Mouse (Mus musculus) myocyte (in vitro differentiated cells): ENCODE data around the gene Hipk2. TPM values are rescaled to one million over a fixed set of nuclear protein-coding genes. Genes with fewer than 3 reads are reported as not detected.

ENCODE experiments used
- H3K27me3 ChIP-seq: one replicate; pipeline ENCODE4 v1.6.1; 2011; ENCODE audit not compliant: control insufficient read depth, insufficient read depth, insufficient read length
- H3K36me3 ChIP-seq: one replicate; pipeline ENCODE4 v1.6.1; 2011; ENCODE audit not compliant: control insufficient read depth, insufficient read depth
- H3K4me2 ChIP-seq: one replicate; pipeline ENCODE4 v1.6.1; 2011; ENCODE audit warnings: low read depth, control low read depth
- H3K4me3 ChIP-seq: one replicate; pipeline ENCODE4 v1.5.1; 2011; ENCODE audit warnings: mild to moderate bottlenecking, control low read depth, moderate library complexity
- H3K79me2 ChIP-seq: one replicate; pipeline ENCODE4 v1.6.1; 2011; ENCODE audit not compliant: control insufficient read depth, insufficient read depth
- H3ac ChIP-seq: one replicate; pipeline ENCODE4 v1.6.1; 2011; ENCODE audit not compliant: control insufficient read depth, insufficient read length
- CEBPB ChIP-seq: IDR thresholded peaks from 2 replicates; pipeline ENCODE4 v1.6.1; 2011; ENCODE audit warnings: mild to moderate bottlenecking, moderate library complexity; ENCODE audit not compliant: poor library complexity, insufficient read depth, severe bottlenecking
- E2F4 ChIP-seq: IDR thresholded peaks from one replicate; pipeline ENCODE4 v1.6.1; 2011; ENCODE audit warnings: mild to moderate bottlenecking, control low read depth, moderate library complexity; ENCODE audit not compliant: insufficient read depth
- MAX ChIP-seq: IDR thresholded peaks from one replicate; pipeline ENCODE4 v1.6.1; 2011; ENCODE audit warnings: low read depth, mild to moderate bottlenecking, control low read depth
- MYOD1 ChIP-seq, 3 experiments: IDR thresholded peaks; one replicate each; pipeline ENCODE4 v1.6.1; 2011; ENCODE audit warnings: control low read depth in 2 of 3, low read depth in 2 of 3, mild to moderate bottlenecking in 2 of 3, moderate library complexity in 1 of 3; ENCODE audit not compliant: insufficient read length in 2 of 3, control insufficient read depth in 1 of 3
- MYOG ChIP-seq, 3 experiments: IDR thresholded peaks; one replicate each; pipeline ENCODE4 v1.6.1; 2011; ENCODE audit warnings: control low read depth in 2 of 3, low read depth in 2 of 3, mild to moderate bottlenecking in 2 of 3; ENCODE audit not compliant: insufficient read length in 2 of 3, control insufficient read depth in 1 of 3, insufficient read depth in 1 of 3
- POLR2A ChIP-seq: IDR thresholded peaks from one replicate; pipeline ENCODE4 v1.6.1; 2011; ENCODE audit warnings: low read depth, mild to moderate bottlenecking, control low read depth, moderate library complexity; ENCODE audit not compliant: insufficient read length
- POLR2AphosphoS2 ChIP-seq: IDR thresholded peaks from one replicate; pipeline ENCODE4 v1.6.1; 2011; ENCODE audit warnings: low read depth, control low read depth; ENCODE audit not compliant: insufficient read length
- REST ChIP-seq: IDR thresholded peaks from one replicate; pipeline ENCODE4 v1.6.1; 2011; ENCODE audit warnings: mild to moderate bottlenecking, control low read depth, moderate library complexity; ENCODE audit not compliant: insufficient read depth, insufficient read length
- SRF ChIP-seq: IDR thresholded peaks from one replicate; pipeline ENCODE4 v1.6.1; 2011; ENCODE audit warnings: low read depth; ENCODE audit not compliant: control insufficient read depth, insufficient read length
- TCF12 ChIP-seq: IDR thresholded peaks from one replicate; pipeline ENCODE4 v1.6.1; 2011; ENCODE audit warnings: mild to moderate bottlenecking, control low read depth; ENCODE audit not compliant: poor library complexity, insufficient read depth, severe bottlenecking
- TCF3 ChIP-seq: IDR thresholded peaks from one replicate; pipeline ENCODE4 v1.6.1; 2011; ENCODE audit warnings: low read depth, control low read depth; ENCODE audit not compliant: insufficient read length
- USF1 ChIP-seq: IDR thresholded peaks from one replicate; pipeline ENCODE4 v1.6.1; 2011; ENCODE audit warnings: low read depth, mild to moderate bottlenecking, control low read depth, moderate library complexity
- polyA plus RNA-seq: library from polyadenylated mRNA; unstranded; fragments of >200 nt; fragmentation: generic; extraction: Trizol; gene quantifications from one replicate; pipeline ENCODE4 v1.2.1, GENCODE M21; 2012; ENCODE audit warnings: missing spikeins

Gene Hipk2
- polyA plus RNA-seq, 1 experiment: 11.3 TPM

DNA sequence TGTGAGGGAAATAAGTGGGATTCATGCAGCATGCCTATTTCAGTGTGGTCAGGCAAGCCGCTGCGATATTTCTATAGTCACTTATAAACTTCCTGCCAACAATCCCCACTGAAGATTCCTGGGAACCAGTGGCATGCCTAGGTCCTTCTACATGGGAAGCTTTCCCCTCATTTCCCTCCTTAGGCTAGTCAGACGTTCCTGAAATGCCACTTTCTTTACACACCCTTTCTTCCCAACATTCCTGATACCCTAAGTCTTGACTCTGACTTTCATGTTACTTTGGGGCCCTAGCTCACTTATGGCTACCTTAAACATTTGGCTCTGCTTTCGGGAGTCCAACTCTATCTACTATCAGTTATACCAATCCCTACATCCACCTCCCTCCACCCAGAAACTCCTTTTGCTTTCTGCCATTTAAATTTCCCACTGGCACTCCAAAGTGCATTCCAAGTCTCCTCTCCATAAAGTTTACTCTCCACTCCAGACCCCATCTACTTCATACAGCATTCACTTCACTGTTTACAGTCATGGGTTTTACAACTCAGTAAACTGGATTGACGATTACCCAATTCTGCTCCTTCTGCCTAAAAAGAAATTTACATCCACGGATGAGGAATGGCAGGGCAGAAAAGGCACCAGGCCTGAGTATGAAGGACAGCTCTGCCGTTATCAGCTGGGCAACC lies 103.0 kb downstream of the Hipk2 start:
- Histone ChIP-seq H3K79me2 (no peaks in the 10 kb centered on the region), H3K4me2 (no peak overlapping the region), H3K4me3 (no peak overlapping the region), H3ac (no peak overlapping the region), H3K27me3 (no peaks in the 10 kb centered on the region), H3K36me3 (peaks cover 2% of the 10 kb centered on the region)
- TF ChIP-seq E2F4 (no peak), MYOD1 (IDR thresholded peaks at IDR 0.05; ENCODE audit: control insufficient read depth in 1 of 3, insufficient read length in 2 of 3, low read depth in 2 of 3) (no peak), SRF (no peak), REST (no peak), TCF3 (no peak), POLR2A (no peak), MYOG (IDR thresholded peaks at IDR 0.05; ENCODE audit: control insufficient read depth in 1 of 3, insufficient read depth in 1 of 3, insufficient read length in 2 of 3, low read depth in 2 of 3) (no peak), MAX (no peak), TCF12 (no peak), CEBPB (no peak), USF1 (no peak), POLR2AphosphoS2 (no peak)

DNA sequence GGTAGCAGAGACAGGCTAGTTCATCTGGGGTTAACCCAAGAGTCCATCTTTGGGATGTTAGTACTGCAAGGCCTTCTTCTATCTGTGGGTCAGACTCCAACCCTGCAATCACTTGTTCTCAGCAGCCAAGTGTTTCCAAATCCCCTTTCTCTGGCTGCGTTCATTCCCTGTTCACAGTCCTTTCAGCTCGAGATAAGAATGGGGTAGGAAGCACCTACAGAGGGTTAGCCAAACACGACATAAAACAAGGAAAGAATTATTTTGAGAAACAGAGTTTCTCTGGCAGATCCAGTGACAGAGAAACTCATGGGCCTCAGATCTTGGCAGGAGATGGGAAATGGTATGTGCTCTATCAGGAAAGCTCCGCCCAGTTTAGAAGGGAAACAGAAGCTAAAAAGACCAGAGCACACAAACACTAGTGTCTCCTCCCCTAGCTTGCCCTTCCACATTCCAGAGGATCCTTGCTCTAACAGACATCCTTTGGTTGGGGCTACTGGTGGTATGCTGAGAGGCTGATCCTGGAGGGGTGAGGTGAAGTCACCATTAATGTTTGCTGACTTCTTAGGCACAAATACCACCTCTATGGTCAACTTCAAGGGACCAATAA lies 104.8 kb downstream of the Hipk2 start:
- Histone ChIP-seq H3K36me3 (peaks cover 3% of the 10 kb centered on the region), H3K4me2 (no peak overlapping the region), H3K4me3 (no peak overlapping the region), H3K79me2 (no peaks in the 10 kb centered on the region), H3K27me3 (no peaks in the 10 kb centered on the region), H3ac (no peak overlapping the region)
- no peak for TF ChIP-seq MAX
- TF ChIP-seq USF1: no peak
- TF ChIP-seq MYOG (IDR thresholded peaks at IDR 0.05; ENCODE audit: control insufficient read depth in 1 of 3, insufficient read depth in 1 of 3, insufficient read length in 2 of 3, low read depth in 2 of 3): no peak
- no peak for TF ChIP-seq SRF
- TF ChIP-seq TCF12: no peak
- no peak for TF ChIP-seq CEBPB

DNA sequence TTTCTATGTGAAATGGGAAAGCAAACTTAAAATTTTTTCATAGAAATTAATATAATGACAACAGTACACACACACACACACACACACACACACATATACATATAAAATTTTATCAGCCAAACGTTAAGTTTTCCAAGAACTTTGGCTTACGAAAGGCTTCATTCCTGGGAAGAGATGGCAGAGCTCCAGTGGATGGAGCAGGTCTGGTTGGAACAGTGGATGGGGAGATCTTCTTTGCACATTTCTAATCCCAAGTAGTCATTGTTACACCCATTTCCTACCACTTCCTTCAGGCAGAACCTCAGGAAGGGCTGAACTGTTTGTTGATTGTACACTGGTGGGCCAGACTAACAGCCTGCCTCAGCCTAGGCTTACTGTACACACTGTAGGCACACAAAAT lies 106.3 kb downstream of the Hipk2 start:
- Histone ChIP-seq H3K36me3 (peaks cover 3% of the 10 kb centered on the region), H3K4me2 (no peak overlapping the region), H3K27me3 (no peaks in the 10 kb centered on the region), H3K79me2 (no peaks in the 10 kb centered on the region), H3ac (no peak overlapping the region), H3K4me3 (no peak overlapping the region)
- TF ChIP-seq POLR2A (no peak), POLR2AphosphoS2 (no peak), MAX (no peak), CEBPB (no peak), SRF (no peak), MYOG (IDR thresholded peaks at IDR 0.05; ENCODE audit: control insufficient read depth in 1 of 3, insufficient read depth in 1 of 3, insufficient read length in 2 of 3, low read depth in 2 of 3) (no peak), TCF3 (no peak), MYOD1 (IDR thresholded peaks at IDR 0.05; ENCODE audit: control insufficient read depth in 1 of 3, insufficient read length in 2 of 3, low read depth in 2 of 3) (no peak), USF1 (no peak), REST (no peak), E2F4 (no peak), TCF12 (no peak)

DNA sequence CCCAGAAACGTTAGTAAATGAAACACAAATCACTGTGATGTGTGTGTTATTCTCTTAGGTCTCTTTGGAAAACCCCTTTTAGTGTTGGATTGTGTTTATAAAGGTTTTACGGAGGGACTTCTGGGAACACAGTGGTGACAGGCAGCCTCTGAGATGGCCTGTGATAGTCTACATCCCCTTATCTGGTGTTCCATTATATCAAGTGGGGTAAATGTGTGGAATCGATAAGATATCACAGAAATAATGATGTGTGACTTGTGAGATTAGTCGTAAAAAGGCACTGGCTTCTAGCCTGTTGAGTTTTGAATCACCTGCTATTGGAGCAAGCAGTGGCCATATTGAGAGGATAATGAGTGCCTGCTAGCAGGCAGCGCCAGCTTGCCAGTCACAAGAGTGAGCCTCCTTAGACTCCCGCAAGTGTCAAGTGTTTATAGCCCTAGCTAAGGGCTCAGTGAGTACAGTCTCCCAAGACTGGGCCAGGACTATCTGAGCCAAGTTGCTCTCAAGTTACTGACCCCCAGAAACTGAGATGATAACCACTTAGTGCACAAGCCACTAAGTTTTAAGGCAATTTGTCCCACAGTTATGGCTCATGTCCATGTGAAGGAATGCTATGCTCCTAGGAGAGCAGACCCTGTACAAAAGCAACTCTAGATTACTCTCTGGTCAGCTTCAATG lies 113.2 kb downstream of the Hipk2 start:
- H3K27me3 ChIP-seq: no peaks in the 10 kb centered on the region
- TF ChIP-seq TCF12: no peak
- TF ChIP-seq E2F4: no peak
- no peak for TF ChIP-seq CEBPB
- no peak for TF ChIP-seq MYOG (IDR thresholded peaks at IDR 0.05; ENCODE audit: control insufficient read depth in 1 of 3, insufficient read depth in 1 of 3, insufficient read length in 2 of 3, low read depth in 2 of 3)

DNA sequence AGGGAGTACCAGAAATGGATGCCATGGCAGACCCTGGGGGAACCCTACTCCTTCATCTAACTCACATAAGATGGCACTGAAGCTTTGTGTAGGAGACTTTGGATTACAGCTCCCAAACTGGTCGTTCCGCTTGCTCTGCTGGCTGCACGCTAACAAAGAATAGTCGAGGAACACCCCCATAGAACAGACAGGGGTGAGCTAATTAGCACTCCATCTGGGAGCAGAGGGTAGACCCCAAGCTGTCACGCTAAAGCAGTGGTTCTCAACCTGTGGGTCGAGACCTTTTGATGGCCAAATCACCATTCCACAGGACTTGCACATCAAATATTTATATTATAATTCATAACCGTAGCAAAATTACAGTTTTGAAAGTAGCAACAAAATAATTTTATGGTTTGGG lies 114.0 kb downstream of the Hipk2 start:
- TF ChIP-seq MYOG (IDR thresholded peaks at IDR 0.05; ENCODE audit: control insufficient read depth in 1 of 3, insufficient read depth in 1 of 3, insufficient read length in 2 of 3, low read depth in 2 of 3): no peak
- no peak for TF ChIP-seq CEBPB
- no peak for TF ChIP-seq TCF3
- no peak for TF ChIP-seq MYOD1 (IDR thresholded peaks at IDR 0.05; ENCODE audit: control insufficient read depth in 1 of 3, insufficient read length in 2 of 3, low read depth in 2 of 3)
- TF ChIP-seq SRF: no peak
- TF ChIP-seq MAX: no peak
- no peak for TF ChIP-seq POLR2AphosphoS2
- no peak for TF ChIP-seq TCF12
- TF ChIP-seq POLR2A: no peak
- TF ChIP-seq REST: no peak
- TF ChIP-seq USF1: no peak
- no peak for TF ChIP-seq E2F4
- H3K79me2 ChIP-seq: no peaks in the 10 kb centered on the region

More for the DNA sequence above, 113.2 kb downstream of the Hipk2 start:
- Histone ChIP-seq H3K4me3 (no peak overlapping the region), H3ac (no peak overlapping the region), H3K4me2 (no peak overlapping the region), H3K36me3 (no peaks in the 10 kb centered on the region), H3K79me2 (no peaks in the 10 kb centered on the region)

More for the DNA sequence above, 114.0 kb downstream of the Hipk2 start:
- no peaks in the 10 kb centered on the region for H3K27me3 ChIP-seq
- no peak overlapping the region for H3K4me3 ChIP-seq
- H3K36me3 ChIP-seq: no peaks in the 10 kb centered on the region
- no peak overlapping the region for H3K4me2 ChIP-seq
- H3ac ChIP-seq: no peak overlapping the region
